Mouse (Mus musculus): ENCODE data around the gene Polr3f. TPM values are rescaled to one million over a fixed set of nuclear protein-coding genes. Genes with fewer than 3 reads are reported as not detected.
A peak's percentile ranks its signal among the peaks of the same experiment; 100 is the strongest.

The Polr3f gene
- polyA plus RNA-seq, 1 experiment from 2014 or later, result 21.9 TPM

DNA sequence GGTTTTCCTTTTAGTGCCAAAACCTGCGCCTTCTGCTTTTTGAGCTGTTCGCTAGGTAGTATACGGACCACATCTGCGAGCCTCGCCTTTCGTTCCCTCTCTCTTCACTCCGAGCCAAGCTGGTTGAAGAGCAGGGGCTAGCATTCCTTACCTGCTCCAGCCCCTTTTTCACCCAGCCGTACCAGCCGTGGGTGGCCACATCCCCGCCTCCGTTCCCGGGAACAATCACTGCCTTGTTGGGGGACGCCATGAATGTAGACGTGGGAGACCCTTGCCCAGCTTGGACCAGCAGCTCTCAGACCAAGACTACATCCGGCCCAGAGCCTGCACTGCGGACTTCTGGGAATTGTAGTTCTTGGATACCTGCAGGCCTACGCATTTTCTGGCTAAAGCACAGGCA lies 23.0 kb downstream of the Polr3f start, which contains the start of gene Rbbp9:
Gene Rbbp9, minus strand, starts transcription at position 341 of the 400 bp plus-strand sequence.
- Histone ChIP-seq H3K36me3 (ENCODE audit: control insufficient read depth, insufficient read depth, low read length) (peaks cover 4% of the 10 kb centered on the region; the same call in 1 of the 2 replicates), H3K4me3 (ENCODE audit: low read depth, low read length) (peak within 1 kb of the TSS; percentile 74), H3K9me3 (ENCODE audit: control insufficient read depth, low read length) (no peaks in the 10 kb centered on the region), H3K9ac (ENCODE audit: low read depth, low read length) (peak within 1 kb of the TSS; percentile 69), H3K4me1 (replicated peaks; ENCODE audit: control insufficient read depth, insufficient read depth, low read length) (0 out of 2 replicates have a peak, but pooled peaks cover 4% of the 10 kb centered on the region), H3K27me3 (replicated peaks; ENCODE audit: control insufficient read depth, insufficient read depth, low read length) (no peaks in the 10 kb centered on the region), H3K27ac (ENCODE audit: low read depth, low read length) (no peak within 1 kb of the TSS), H3K4me2 (peak within 1 kb of the TSS; percentile 65)
- peak; percentile 69 for DNase-seq (ENCODE audit: low spot score)
- ATAC-seq (replicated peaks; ENCODE audit: low FRiP score), result peak; percentile 86
- WGBS, result 3% methylated on average over 17 of the region's 17 CpGs

- Histone ChIP-seq H3K4me3 (ENCODE audit: low read depth, low read length) (no peak overlapping the region), H3K9ac (ENCODE audit: low read depth, low read length) (no peak overlapping the region), H3K36me3 (ENCODE audit: control insufficient read depth, insufficient read depth, low read length) (no peaks in the 10 kb centered on the region), H3K27ac (ENCODE audit: low read depth, low read length) (no peak overlapping the region), H3K4me1 (replicated peaks; ENCODE audit: control insufficient read depth, insufficient read depth, low read length) (peaks cover 11% of the 10 kb centered on the region; the same call in 1 of the 2 replicates), H3K4me2 (no peak overlapping the region), H3K9me3 (ENCODE audit: control insufficient read depth, low read length) (no peaks in the 10 kb centered on the region), H3K27me3 (replicated peaks; ENCODE audit: control insufficient read depth, insufficient read depth, low read length) (no peaks in the 10 kb centered on the region)
- ATAC-seq (replicated peaks; ENCODE audit: low FRiP score) (no peak), DNase-seq (ENCODE audit: low spot score) (no peak)
- WGBS, result 97% methylated on average over 3 of the region's 3 CpGs
Measured at GRCm38 (mm10) chr2:144553905-144554304, 26.4 kb downstream of the Polr3f start.

- WGBS, result 3% methylated on average over 14 of the region's 14 CpGs
- peak overlapping the region; percentile 81 for H3K9ac ChIP-seq (ENCODE audit: low read depth, low read length)
- ATAC-seq (replicated peaks; ENCODE audit: low FRiP score) (peak; percentile 21; the same call in 1 of the 2 replicates), DNase-seq (ENCODE audit: low spot score) (no peak)
- H3K27ac ChIP-seq (ENCODE audit: low read depth, low read length), result peak overlapping the region; percentile 65
- peak overlapping the region; percentile 80 for H3K4me3 ChIP-seq (ENCODE audit: low read depth, low read length)
- no peaks in the 10 kb centered on the region; the same call in 1 of the 2 replicates for H3K36me3 ChIP-seq (ENCODE audit: control insufficient read depth, insufficient read depth, low read length)
- H3K27me3 ChIP-seq (replicated peaks; ENCODE audit: control insufficient read depth, insufficient read depth, low read length), result no peaks in the 10 kb centered on the region
- H3K4me1 ChIP-seq (replicated peaks; ENCODE audit: control insufficient read depth, insufficient read depth, low read length), result peaks cover 9% of the 10 kb centered on the region; the same call in 1 of the 2 replicates
- H3K9me3 ChIP-seq (ENCODE audit: control insufficient read depth, low read length), result no peaks in the 10 kb centered on the region
- H3K4me2 ChIP-seq, result peak overlapping the region; percentile 75
Measured at GRCm38 (mm10) chr2:144555286-144555819, 27.8 kb downstream of the Polr3f start.

DNA sequence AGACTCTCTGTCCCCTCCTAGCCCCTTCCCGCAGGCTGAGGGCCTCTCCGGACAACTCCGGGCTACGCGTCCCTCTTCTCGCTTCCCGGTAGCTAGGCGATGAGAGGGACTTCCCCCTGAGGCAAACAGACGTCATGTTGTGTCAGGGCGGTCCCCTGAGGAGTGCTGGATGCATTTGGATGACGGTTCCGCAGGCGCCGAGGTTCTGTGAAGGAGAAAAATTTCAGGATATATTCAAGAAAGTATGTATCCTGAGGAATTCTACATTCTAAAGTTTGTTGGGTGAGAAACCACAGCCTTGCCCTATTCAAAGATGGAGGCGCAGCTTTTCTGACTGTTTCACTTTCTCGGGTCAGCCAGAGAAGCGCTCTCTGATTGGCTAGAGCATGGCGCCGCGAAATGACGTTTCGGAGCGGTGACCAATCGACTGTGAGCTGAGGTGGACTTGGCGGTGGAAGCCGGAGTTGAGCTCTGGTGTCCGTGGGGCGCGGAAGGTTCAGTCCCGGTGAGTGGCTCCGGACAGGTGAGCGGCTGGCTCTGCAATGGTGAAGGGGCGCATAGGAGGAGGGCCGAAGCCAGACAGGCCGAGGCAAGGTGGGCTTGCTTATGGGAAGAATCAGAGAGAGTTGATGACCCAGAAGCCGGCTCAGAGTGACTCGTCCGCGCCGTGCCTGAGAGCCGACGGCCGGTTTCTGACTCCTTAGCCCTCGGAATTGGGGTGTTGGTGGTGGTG lies 28.5 kb downstream of the Polr3f start, which contains the start of gene Sec23b:
Gene Sec23b, plus strand, starts transcription at position 410 of the 733 bp plus-strand sequence.
- no peaks in the 10 kb centered on the region; the same call in 1 of the 2 replicates for H3K36me3 ChIP-seq (ENCODE audit: control insufficient read depth, insufficient read depth, low read length)
- WGBS, result under 1% methylated on average over 44 of the region's 44 CpGs
- H3K27me3 ChIP-seq (replicated peaks; ENCODE audit: control insufficient read depth, insufficient read depth, low read length), result no peaks in the 10 kb centered on the region
- peak within 1 kb of the TSS; percentile 75 for H3K4me2 ChIP-seq
- peak within 1 kb of the TSS; percentile 65 for H3K27ac ChIP-seq (ENCODE audit: low read depth, low read length)
- peak within 1 kb of the TSS; percentile 81 for H3K9ac ChIP-seq (ENCODE audit: low read depth, low read length)
- peak within 1 kb of the TSS; percentile 80 for H3K4me3 ChIP-seq (ENCODE audit: low read depth, low read length)
- DNase-seq (ENCODE audit: low spot score), result peak; percentile 91
- no peaks in the 10 kb centered on the region for H3K9me3 ChIP-seq (ENCODE audit: control insufficient read depth, low read length)
- H3K4me1 ChIP-seq (replicated peaks; ENCODE audit: control insufficient read depth, insufficient read depth, low read length), result peaks cover 9% of the 10 kb centered on the region; the same call in 1 of the 2 replicates
- ATAC-seq (replicated peaks; ENCODE audit: low FRiP score), result peak; percentile 98

DNA sequence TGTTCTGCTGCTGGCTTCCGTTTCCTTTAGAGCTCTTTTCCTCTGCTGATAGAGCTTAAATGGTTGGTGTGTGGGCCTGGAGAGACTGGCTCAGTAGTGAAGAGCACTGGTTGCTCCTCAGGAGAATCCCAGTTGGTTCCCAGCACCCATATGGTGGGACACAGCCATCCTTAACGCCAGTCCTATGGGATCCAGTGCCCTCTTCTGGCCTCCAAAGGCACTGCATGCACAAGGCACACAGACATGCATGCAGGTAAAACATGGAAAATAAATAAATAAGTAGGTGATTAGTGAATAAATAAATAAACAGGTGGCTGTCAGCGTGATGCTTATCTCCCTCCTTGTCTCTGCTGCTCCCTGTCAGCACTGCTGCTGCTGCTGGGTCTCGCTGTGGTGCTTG lies 61.2 kb downstream of the Polr3f start:
- no peaks in the 10 kb centered on the region for H3K4me1 ChIP-seq (replicated peaks; ENCODE audit: control insufficient read depth, insufficient read depth, low read length)
- H3K9ac ChIP-seq (ENCODE audit: low read depth, low read length), result no peak overlapping the region
- no peak overlapping the region for H3K4me2 ChIP-seq
- ATAC-seq (replicated peaks; ENCODE audit: low FRiP score) (no peak), DNase-seq (ENCODE audit: low spot score) (no peak)
- no peak overlapping the region for H3K27ac ChIP-seq (ENCODE audit: low read depth, low read length)
- peaks cover 35% of the 10 kb centered on the region for H3K36me3 ChIP-seq (ENCODE audit: control insufficient read depth, insufficient read depth, low read length)
- 75% methylated on average over 4 of the region's 4 CpGs for WGBS
- no peaks in the 10 kb centered on the region for H3K9me3 ChIP-seq (ENCODE audit: control insufficient read depth, low read length)
- H3K4me3 ChIP-seq (ENCODE audit: low read depth, low read length), result no peak overlapping the region
- no peaks in the 10 kb centered on the region for H3K27me3 ChIP-seq (replicated peaks; ENCODE audit: control insufficient read depth, insufficient read depth, low read length)

Other genes with a start within 250 kb of the Polr3f start
- 0.14 TPM in 1 of 2 replicates, not detected in the other for gene Ovol2, start 195.6 kb upstream of the Polr3f start, polyA plus RNA-seq (2014; fragmentation: Nextera tagmentation; extraction: Ambion mirVana)
- 33.5 and 34.8 TPM in 2 replicates for gene Kat14, start 158.7 kb upstream of the Polr3f start, polyA plus RNA-seq (2014; fragmentation: Nextera tagmentation; extraction: Ambion mirVana)
- 0.40 and 0.80 TPM in 2 replicates for gene Pet117, start 158.7 kb upstream of the Polr3f start, polyA plus RNA-seq (2014; fragmentation: Nextera tagmentation; extraction: Ambion mirVana)
- 0.05 and 0.63 TPM in 2 replicates for gene Dzank1, start 304 bp upstream of the Polr3f start, polyA plus RNA-seq (2014; fragmentation: Nextera tagmentation; extraction: Ambion mirVana)
- gene Rbbp9, start 23.2 kb downstream of the Polr3f start, polyA plus RNA-seq (2014; fragmentation: Nextera tagmentation; extraction: Ambion mirVana), result 33.4 and 33.8 TPM in 2 replicates
- gene Sec23b, start 28.5 kb downstream of the Polr3f start, polyA plus RNA-seq (2014; fragmentation: Nextera tagmentation; extraction: Ambion mirVana), result 95.7 and 99.3 TPM in 2 replicates
- gene Smim26, start 66.3 kb downstream of the Polr3f start, polyA plus RNA-seq (2014; fragmentation: Nextera tagmentation; extraction: Ambion mirVana), result 43.6 and 47.2 TPM in 2 replicates
- 65.2 and 65.9 TPM in 2 replicates for gene Dtd1, start 72.2 kb downstream of the Polr3f start, polyA plus RNA-seq (2014; fragmentation: Nextera tagmentation; extraction: Ambion mirVana)